Mouse (Mus musculus): Measurements from ENCODE around the gene Gm42372.
"Not testable (repeated sequence)": the region's sequence is repeated elsewhere in the genome, so short reads cannot be mapped to it uniquely, and the experiment has no call there.

Gene Gm42372

GRCm38 (mm10) chr7:16982859-16983568 lies at the start of gene Gm42372:
Gene Gm42372 (plus strand): TSS chr7:16983086.
- peak; percentile 82 to 85 for DNase-seq

- no peak for DNase-seq
Measured at GRCm38 (mm10) chr7:16937312-16937711, 45.6 kb upstream of the Gm42372 start.

GRCm38 (mm10) chr7:16938117-16938791 lies 44.6 kb upstream of the Gm42372 start:
- DNase-seq = peak in 1 of 2 experiments; percentile 50

DNA sequence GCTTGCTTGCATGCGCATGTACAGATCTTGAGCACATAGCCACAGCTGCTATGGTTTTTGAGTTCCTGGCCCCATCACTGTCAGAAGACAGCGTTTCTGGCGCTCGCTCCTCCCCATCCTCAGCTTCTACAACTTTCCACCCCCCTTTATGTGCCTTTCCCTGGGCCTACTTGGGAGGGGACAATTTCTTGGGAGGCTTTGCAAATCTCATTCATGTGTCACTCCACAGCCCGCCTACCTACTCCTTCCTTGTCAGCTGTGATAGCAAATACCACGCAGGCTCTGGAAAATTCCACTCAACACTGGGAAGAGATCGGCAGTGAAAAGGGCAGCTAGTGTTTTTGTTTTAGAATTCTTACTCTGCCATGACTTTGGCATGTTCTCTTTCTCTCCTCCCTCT lies 42.6 kb upstream of the Gm42372 start:
- DNase-seq = no peak

GRCm38 (mm10) chr7:16942861-16943260 lies 40.0 kb upstream of the Gm42372 start:
- no peak for DNase-seq

DNA sequence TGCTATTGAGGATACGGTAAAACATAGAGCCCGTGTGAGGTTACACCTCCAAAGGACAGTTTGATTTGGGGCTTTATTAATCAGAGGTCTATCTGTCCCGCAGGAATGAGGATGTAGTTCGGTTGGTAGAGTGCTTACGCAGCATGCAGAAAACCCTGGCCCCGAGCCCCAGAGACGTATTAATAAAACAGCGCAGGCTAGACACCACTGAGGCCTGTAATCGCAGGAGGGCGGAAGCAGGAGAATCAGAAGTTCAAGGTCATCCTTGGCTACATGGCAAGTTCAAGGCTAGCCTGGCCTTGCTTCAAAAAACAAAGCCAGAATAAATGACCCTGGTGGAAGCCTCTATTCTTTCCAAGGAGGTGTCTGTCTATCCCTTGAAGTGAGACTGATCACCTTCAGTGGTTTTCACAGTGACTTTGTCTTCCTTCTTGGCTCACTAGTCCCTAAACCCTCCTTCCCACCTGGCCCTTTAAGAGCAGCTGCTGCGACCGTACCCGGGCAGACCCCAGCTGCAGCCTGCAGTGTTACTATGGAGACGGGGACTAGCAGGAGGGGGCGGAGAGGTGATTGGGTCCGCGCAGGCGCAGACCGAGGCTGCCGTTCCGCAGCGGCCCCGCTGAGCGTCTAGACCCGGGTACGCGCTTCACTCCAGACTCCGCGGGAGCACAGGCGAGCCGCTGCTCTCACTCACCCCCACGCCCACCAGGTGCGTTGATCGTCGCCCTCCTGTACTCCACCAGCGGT lies 38.7 kb upstream of the Gm42372 start, which contains the start of gene Pnmal2:
Gene Pnmal2, plus strand, starts transcription at position 622 of the 747 bp plus-strand sequence.
- peak; percentile 90 to 93 for DNase-seq

DNA sequence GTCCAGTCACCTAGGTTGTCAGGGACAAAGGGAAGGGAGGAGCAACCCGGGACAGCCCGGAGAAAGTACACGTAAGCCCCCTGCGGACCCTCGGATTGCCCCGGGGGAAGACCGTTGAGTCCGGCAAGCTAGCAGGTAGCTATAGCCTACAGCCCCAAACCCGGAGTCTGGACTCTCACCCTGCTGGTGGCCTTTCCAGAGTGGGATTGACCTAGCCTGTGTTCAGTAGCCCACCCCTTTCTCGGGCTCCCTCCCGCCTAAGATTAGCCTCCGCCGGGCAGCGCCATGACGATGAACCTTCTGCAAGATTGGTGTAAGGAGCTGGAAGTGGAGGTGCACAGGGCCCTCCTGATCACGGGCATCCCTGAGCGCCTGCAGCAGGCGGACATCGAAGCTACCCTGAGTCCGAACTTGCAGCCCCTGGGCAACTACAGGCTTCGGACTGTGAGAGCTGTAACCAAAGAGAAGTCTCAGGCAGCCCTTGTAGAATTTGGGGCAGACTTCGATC lies 38.0 kb upstream of the Gm42372 start:
- no peak for DNase-seq

DNA sequence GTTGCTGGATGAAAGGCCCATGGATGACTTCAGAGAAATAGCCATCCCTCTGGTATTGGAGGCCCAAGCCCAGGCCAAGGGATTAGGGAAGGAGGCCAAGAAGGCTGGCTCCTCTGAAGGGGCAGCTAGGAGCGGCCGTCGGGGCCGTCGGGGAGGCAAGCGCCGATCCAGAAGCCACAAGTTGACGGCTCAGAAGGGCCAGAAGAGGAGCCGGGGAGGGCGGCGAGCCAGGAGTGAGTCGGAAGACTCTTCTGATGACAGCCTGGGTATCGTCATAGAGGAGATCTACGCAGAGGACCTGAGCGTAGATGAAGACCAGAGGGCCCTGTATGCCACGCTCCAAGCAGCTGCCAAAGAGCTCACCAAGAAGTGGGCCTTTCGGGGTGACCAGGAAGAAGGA lies 37.5 kb upstream of the Gm42372 start:
- peak; percentile 50 to 51 for DNase-seq

- peak; percentile 68 to 72 for DNase-seq
Measured at GRCm38 (mm10) chr7:16946441-16947348, 36.2 kb upstream of the Gm42372 start.

- peak; percentile 42 to 43 for DNase-seq
Measured at GRCm38 (mm10) chr7:16947349-16947895, 35.5 kb upstream of the Gm42372 start.

GRCm38 (mm10) chr7:16947959-16948361 lies 34.9 kb upstream of the Gm42372 start:
- peak; percentile 47 to 49 for DNase-seq

- DNase-seq = peak in 1 of 2 experiments; percentile 40
Measured at GRCm38 (mm10) chr7:16948923-16949458, 33.9 kb upstream of the Gm42372 start.

GRCm38 (mm10) chr7:16949908-16950841 lies 32.7 kb upstream of the Gm42372 start:
- peak; percentile 90 to 92 for DNase-seq

DNA sequence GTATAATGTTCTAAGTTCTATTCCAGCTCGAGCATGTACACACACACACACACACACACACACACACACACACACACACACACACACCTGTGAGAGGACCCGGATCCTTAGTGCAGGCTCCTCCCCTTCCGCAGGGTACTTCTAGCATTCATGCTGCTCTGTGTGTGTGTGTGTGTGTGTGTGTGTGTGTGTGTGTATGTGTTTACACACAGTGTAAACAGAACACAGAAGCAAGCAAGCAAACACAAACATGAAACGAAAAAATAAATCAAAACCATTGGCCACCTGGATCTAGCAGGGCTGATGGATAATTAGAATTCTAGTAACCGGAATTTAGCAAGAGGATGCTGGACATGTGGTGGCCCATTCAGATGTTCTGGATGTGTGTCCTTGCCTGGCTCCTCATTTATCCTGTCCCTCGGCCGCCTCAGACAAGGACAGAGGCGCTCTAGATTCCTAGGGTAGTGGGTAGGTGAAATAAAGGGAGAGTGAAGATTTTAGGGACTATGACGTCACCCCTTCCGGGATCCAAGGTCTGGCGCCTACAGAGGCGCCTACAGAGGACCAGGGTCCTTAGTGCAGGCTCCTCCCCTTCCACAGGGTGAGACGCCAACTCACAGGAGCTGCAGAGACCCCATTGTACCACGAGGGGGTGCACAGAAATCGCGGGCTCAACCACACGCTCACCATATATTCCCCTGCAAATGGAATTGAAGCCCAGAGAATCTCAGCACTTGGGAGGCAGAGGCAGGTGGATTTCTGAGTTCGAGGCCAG lies 31.8 kb upstream of the Gm42372 start:
- DNase-seq = peak; percentile 77 to 82

DNA sequence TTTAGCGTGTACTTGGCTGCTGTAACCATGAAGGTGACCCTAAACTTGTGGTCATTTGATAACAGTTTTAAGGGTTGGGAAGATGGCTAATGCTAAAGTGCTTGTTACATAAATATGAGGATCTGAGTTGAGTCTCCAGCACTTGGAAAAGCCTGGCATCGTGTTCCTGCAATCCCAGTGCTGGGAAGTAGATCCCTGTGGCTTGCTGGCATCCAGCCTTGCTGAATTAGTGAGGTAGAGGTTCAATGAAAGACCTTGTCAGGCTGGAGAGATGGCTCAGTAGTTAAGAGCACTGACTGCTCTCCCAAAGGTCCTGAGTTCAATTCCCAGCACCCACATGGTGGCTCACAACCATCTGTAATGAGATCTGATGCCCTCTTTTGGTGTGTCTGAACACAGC lies 29.1 kb upstream of the Gm42372 start:
- not testable (repeated sequence) for DNase-seq

DNA sequence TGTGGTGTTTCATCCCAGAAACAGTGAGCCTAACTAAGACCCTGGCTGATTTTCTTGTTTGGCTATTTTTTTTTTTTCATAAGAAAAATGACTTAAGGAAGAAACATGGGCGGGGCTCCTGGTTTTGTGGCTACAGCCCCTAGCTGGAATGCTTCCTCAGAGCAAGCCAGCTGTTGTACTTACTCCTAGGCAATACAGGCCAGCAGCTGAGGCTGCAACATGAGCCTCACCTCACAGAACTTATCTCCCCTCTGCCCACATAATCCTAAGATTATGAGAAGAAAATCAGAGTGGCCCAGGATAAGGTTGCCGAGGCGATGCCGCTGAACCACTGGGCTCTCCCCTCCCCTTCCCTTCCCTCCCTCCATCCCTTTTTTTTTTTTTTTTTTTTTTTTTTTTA lies 27.2 kb upstream of the Gm42372 start:
- no peak for DNase-seq

GRCm38 (mm10) chr7:16956410-16957265 lies 26.2 kb upstream of the Gm42372 start:
- no peak for DNase-seq

DNA sequence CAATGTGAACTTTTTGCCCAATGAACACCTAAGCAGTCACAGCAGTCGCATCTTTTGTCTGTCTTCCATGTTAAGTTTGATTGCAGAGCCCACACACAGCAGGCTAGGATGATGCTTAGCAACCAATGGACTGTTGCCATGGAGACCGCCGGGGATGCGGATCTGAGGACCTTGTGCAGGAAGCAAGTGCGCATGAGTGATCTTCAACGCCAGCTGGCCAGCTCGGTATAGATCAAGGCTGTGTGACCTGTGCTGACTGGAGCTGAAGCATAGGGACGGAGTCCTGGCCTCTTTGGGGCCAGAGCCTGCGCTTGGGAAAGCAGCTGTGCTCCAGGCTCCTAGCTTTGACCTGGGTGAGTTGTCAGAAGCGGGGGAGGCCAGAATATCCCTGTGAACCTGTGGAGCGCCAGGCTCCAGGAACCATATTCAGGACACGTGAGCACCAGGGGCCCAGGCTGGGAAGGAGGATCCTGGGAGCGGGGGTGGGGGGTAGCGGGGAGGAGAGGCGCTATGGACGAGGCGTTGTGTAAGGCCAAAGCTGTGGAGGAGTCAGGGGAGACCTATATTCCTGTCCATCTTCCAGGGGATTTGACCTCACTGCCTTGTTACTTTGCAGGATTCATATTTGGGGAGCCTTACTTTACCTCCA lies 23.2 kb upstream of the Gm42372 start, which contains the start of gene Pnmal1:
Gene Pnmal1, plus strand, starts transcription at position 141 of the 649 bp plus-strand sequence.
- peak; percentile 88 for DNase-seq
